Mouse (Mus musculus) liver, postnatal 0 days (tissue): ENCODE measurements around the gene 2010109A12Rik.

Source experiments
- CTCF ChIP-seq: sonication (generic); IDR thresholded peaks from 2 replicates; pipeline ENCODE4 v1.5.1; 2016; ENCODE audit warnings: antibody characterized with exemption, low read depth
- EP300 ChIP-seq: IDR thresholded peaks from 2 replicates; pipeline ENCODE4 v1.6.1; 2016; ENCODE audit warnings: antibody characterized with exemption, low read depth, mild to moderate bottlenecking

DNA sequence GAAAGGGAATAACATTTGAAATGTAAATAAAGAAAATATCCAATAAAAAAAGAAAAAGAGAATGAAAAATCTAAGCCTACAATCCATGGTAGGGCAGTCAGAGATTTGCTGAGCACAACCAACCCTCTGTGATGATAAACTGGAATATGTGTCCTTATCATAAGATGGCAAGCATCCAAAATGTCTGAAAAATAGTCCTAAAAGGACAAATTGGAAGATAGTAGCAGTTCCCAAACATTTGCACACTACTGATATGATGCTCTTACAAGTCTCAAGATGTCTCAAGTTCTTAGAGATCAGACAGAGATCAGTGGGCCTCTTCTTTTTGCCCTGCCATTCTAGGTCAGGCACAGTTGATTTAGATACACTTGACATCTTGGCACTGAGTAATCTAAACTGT, 53.0 kb downstream of the 2010109A12Rik start:
- TF ChIP-seq CTCF = no peak
- TF ChIP-seq EP300 = no peak
